Mouse (Mus musculus) cortical plate, adult 2 months (tissue): ENCODE results near the gene Kat2b.

Source experiments
- CTCF ChIP-seq: fragments of 200-500 bp; IDR thresholded peaks from 2 replicates; pipeline ENCODE4 v1.5.1; 2011; ENCODE audit warnings: mild to moderate bottlenecking, control low read depth, low read length; ENCODE audit not compliant: insufficient read depth; ENCODE audit errors: extremely low read depth
- POLR2A ChIP-seq: fragments of 200-500 bp; IDR thresholded peaks from 2 replicates; pipeline ENCODE4 v1.6.1; 2011; ENCODE audit warnings: mild to moderate bottlenecking, low read length, control low read depth; ENCODE audit not compliant: insufficient read depth; ENCODE audit errors: extremely low read depth

- TF ChIP-seq POLR2A (no peak), CTCF (no peak)
Observed at GRCm38 (mm10) chr17:53583846-53584579, 17.4 kb downstream of the Kat2b start.
